Mouse (Mus musculus): ENCODE results near the gene Nucks1.

DNA sequence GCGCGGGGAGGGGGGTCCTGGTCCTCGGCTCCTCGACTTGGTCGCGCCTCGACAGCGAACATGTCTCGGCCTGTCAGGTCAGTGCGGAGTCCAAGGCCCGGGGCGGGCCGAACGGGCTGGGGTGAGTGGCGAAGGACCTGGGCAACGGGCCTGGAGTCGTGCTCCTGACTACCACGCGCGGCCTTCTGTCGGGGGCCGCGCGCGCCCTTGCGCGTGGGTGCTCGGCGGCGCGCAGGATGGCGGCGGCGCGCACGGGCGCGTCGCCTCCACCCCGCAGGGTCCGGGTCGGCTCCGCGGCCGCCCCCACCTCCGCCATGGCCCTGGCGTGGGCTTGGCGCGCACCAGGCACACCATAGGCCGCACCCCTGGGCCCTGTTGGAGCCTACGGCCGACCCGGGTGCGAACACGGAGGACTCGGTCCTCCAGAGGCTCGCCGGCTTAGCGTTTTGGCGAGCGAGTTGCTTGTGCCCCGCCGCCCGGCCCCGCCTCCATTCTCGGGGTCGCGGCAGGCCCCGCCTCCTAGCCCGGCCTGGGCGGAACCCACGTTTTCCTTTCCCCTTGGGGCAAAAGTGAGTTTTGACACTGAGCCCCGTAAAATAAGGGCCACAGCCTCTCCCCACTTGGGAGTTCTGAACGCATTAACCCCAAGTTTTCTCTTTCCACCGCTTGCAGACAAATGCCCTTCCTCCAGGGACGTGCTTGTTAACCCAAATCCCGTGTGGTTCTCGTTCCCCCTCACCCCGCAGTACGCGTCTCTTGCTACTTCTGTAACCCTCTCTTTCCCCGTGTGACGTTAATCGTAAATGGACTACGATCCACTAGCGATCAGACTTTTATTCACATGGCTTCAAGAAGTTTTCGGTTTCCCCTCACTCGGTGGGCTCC, 582 bp downstream of the Nucks1 start:
- no peak for TF ChIP-seq CTCF (IDR thresholded peaks at IDR 0.05)
- TF ChIP-seq EP300 (IDR thresholded peaks at IDR 0.05) = no peak

Measured in lung, postnatal 0 days (tissue).